Mouse (Mus musculus): ENCODE measurements around the gene Hist1h1c.

GRCm38 (mm10) chr13:23763242-23763585 is 24.6 kb downstream of the Hist1h1c start:
- TF ChIP-seq CTCF (IDR thresholded peaks at IDR 0.05; ENCODE audit: insufficient read depth, low read length), result no peak
- no peak for TF ChIP-seq POLR2A (IDR thresholded peaks at IDR 0.05; ENCODE audit: borderline replicate concordance, extremely low read depth, low read depth, low read length)
